Mouse (Mus musculus): ENCODE measurements at regions not wholly inside any gene's neighbourhood (a gene's known extent, or its start where the extent isn't known, plus 50 kb on each side); places are given as distances from the start of the nearest gene placed in this dataset.

GRCm38 (mm10) chr8:35180075-35180474, 585.5 kb upstream of the Gm19410 start:
- H3K4me2 ChIP-seq (ENCODE audit: low read length), result no peak overlapping the region
- no peaks in the 10 kb centered on the region for H3K27me3 ChIP-seq (ENCODE audit: insufficient read depth, low read length)
- H3K4me3 ChIP-seq (replicated peaks; ENCODE audit: low read depth, low read length), result no peak overlapping the region
- H3K9me3 ChIP-seq (replicated peaks; ENCODE audit: low read length), result no peaks in the 10 kb centered on the region
- H3K9ac ChIP-seq (ENCODE audit: low read depth, low read length), result no peak overlapping the region
- 80% methylated on average over 3 of the region's 3 CpGs for WGBS
- ATAC-seq (replicated peaks; ENCODE audit: low FRiP score, low read depth), result no peak
- no peak for DNase-seq (ENCODE audit: low spot score)
- no peak for TF ChIP-seq CTCF (IDR thresholded peaks at IDR 0.05; ENCODE audit: low read depth)
- no peak overlapping the region for H3K27ac ChIP-seq
- no peaks in the 10 kb centered on the region for H3K4me1 ChIP-seq (replicated peaks; ENCODE audit: insufficient read depth, low read length)
- H3K36me3 ChIP-seq (ENCODE audit: insufficient read depth, low read length), result no peaks in the 10 kb centered on the region

DNA sequence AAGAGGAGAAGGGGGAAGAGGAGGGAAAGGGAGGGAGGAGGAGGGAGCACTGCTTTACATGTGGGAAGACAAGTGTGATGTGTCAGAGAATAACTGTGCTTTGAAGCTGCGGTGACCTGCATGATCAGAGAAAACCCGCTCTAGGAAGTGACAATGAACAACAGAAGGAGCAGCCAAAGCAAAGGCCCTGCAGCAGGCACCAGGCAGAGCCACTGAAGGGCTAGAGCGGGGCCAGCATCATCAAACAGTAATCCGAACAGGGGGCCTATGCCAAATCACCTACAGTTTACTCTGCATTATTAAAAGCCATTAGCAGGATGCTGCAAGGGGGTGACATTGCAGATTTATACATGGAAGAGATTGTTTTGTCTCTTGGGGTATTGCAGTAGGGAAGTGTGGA, 583.4 kb upstream of the Gm19410 start:
- Histone ChIP-seq H3K4me3 (replicated peaks; ENCODE audit: low read depth, low read length) (no peak overlapping the region), H3K4me2 (ENCODE audit: low read length) (no peak overlapping the region), H3K27ac (no peak overlapping the region), H3K36me3 (ENCODE audit: insufficient read depth, low read length) (no peaks in the 10 kb centered on the region), H3K27me3 (ENCODE audit: insufficient read depth, low read length) (no peaks in the 10 kb centered on the region), H3K4me1 (replicated peaks; ENCODE audit: insufficient read depth, low read length) (no peaks in the 10 kb centered on the region), H3K9ac (ENCODE audit: low read depth, low read length) (no peak overlapping the region), H3K9me3 (replicated peaks; ENCODE audit: low read length) (no peaks in the 10 kb centered on the region)
- ATAC-seq (replicated peaks; ENCODE audit: low FRiP score, low read depth) (no peak), DNase-seq (ENCODE audit: low spot score) (no peak)
- TF ChIP-seq CTCF (IDR thresholded peaks at IDR 0.05; ENCODE audit: low read depth), result no peak
- WGBS, result 67% methylated on average over 4 of the region's 4 CpGs

- 91% methylated on average over 14 of the region's 14 CpGs for WGBS
- no peaks in the 10 kb centered on the region for H3K36me3 ChIP-seq (ENCODE audit: insufficient read depth, low read length)
- H3K4me1 ChIP-seq (replicated peaks; ENCODE audit: insufficient read depth, low read length), result no peaks in the 10 kb centered on the region
- H3K27me3 ChIP-seq (ENCODE audit: insufficient read depth, low read length), result no peaks in the 10 kb centered on the region
- ATAC-seq (replicated peaks; ENCODE audit: low FRiP score, low read depth), result no peak
- no peak for DNase-seq (ENCODE audit: low spot score)
- no peak overlapping the region for H3K4me2 ChIP-seq (ENCODE audit: low read length)
- no peak overlapping the region for H3K9ac ChIP-seq (ENCODE audit: low read depth, low read length)
- no peak for TF ChIP-seq CTCF (IDR thresholded peaks at IDR 0.05; ENCODE audit: low read depth)
- H3K9me3 ChIP-seq (replicated peaks; ENCODE audit: low read length), result no peaks in the 10 kb centered on the region
- no peak overlapping the region for H3K4me3 ChIP-seq (replicated peaks; ENCODE audit: low read depth, low read length)
- H3K27ac ChIP-seq, result no peak overlapping the region
Measured at GRCm38 (mm10) chr8:35183423-35183822, 582.2 kb upstream of the Gm19410 start.

DNA sequence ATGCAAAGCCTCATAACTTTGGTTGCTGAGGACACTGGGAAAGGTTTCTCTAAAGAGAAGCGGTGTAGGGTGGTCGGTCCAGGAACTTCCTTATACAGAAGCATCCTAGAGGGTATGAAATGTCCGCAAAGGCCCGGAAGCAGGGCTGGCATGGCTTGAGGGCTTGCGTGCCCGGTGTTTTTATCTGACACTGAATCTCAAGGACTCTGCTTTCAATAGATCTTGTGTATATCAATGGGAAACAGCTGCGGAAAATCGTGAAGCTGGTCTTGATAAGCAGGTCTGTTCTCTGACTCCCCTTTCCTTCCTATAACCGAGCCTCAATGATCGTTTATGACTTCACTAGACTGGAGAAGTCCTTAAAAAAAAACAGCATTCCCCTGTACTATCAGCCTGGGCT, 580.4 kb upstream of the Gm19410 start:
- H3K4me1 ChIP-seq (replicated peaks; ENCODE audit: insufficient read depth, low read length), result no peaks in the 10 kb centered on the region
- H3K27me3 ChIP-seq (ENCODE audit: insufficient read depth, low read length), result no peaks in the 10 kb centered on the region
- no peak overlapping the region for H3K9ac ChIP-seq (ENCODE audit: low read depth, low read length)
- H3K36me3 ChIP-seq (ENCODE audit: insufficient read depth, low read length), result no peaks in the 10 kb centered on the region
- no peak overlapping the region for H3K4me3 ChIP-seq (replicated peaks; ENCODE audit: low read depth, low read length)
- no peak for TF ChIP-seq CTCF (IDR thresholded peaks at IDR 0.05; ENCODE audit: low read depth)
- DNase-seq (ENCODE audit: low spot score), result no peak
- H3K27ac ChIP-seq, result no peak overlapping the region
- WGBS, result 83% methylated on average over 10 of the region's 10 CpGs
- no peak overlapping the region for H3K4me2 ChIP-seq (ENCODE audit: low read length)
- ATAC-seq (replicated peaks; ENCODE audit: low FRiP score, low read depth), result no peak
- no peaks in the 10 kb centered on the region for H3K9me3 ChIP-seq (replicated peaks; ENCODE audit: low read length)

GRCm38 (mm10) chr8:35188531-35188930, 577.1 kb upstream of the Gm19410 start:
- ATAC-seq (replicated peaks; ENCODE audit: low FRiP score, low read depth), result no peak
- DNase-seq (ENCODE audit: low spot score), result no peak
- Histone ChIP-seq H3K4me2 (ENCODE audit: low read length) (no peak overlapping the region), H3K27me3 (ENCODE audit: insufficient read depth, low read length) (no peaks in the 10 kb centered on the region), H3K27ac (no peak overlapping the region), H3K36me3 (ENCODE audit: insufficient read depth, low read length) (no peaks in the 10 kb centered on the region), H3K9ac (ENCODE audit: low read depth, low read length) (no peak overlapping the region), H3K4me1 (replicated peaks; ENCODE audit: insufficient read depth, low read length) (no peaks in the 10 kb centered on the region), H3K9me3 (replicated peaks; ENCODE audit: low read length) (no peaks in the 10 kb centered on the region), H3K4me3 (replicated peaks; ENCODE audit: low read depth, low read length) (no peak overlapping the region)
- TF ChIP-seq CTCF (IDR thresholded peaks at IDR 0.05; ENCODE audit: low read depth), result no peak
- WGBS, result 96% methylated on average over 8 of the region's 8 CpGs

DNA sequence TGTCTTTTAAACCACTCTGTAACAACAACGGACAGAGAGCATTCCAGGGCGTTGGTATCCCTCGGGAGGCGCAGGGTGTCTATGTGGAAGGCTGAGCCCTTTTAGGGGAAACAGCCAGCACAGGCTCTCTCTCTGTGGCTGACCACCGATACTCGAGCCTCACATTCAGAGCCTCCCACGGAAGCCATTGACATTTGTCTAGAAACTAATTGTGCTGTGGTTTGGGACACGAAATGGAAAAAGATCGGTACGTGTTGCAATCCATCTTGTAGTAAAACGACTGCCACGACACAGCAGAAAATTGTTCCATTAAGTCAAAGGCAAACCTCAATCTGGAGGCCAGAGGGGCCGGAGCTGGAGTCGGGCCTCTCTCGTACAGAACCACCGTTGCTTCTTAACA, 575.9 kb upstream of the Gm19410 start:
- H3K27ac ChIP-seq, result no peak overlapping the region
- 56% methylated on average over 16 of the region's 16 CpGs for WGBS
- no peak for TF ChIP-seq CTCF (IDR thresholded peaks at IDR 0.05; ENCODE audit: low read depth)
- no peaks in the 10 kb centered on the region for H3K36me3 ChIP-seq (ENCODE audit: insufficient read depth, low read length)
- H3K27me3 ChIP-seq (ENCODE audit: insufficient read depth, low read length), result no peaks in the 10 kb centered on the region
- ATAC-seq (replicated peaks; ENCODE audit: low FRiP score, low read depth), result no peak
- no peak overlapping the region for H3K4me3 ChIP-seq (replicated peaks; ENCODE audit: low read depth, low read length)
- H3K4me2 ChIP-seq (ENCODE audit: low read length), result no peak overlapping the region
- H3K9ac ChIP-seq (ENCODE audit: low read depth, low read length), result no peak overlapping the region
- DNase-seq (ENCODE audit: low spot score), result no peak
- no peaks in the 10 kb centered on the region for H3K4me1 ChIP-seq (replicated peaks; ENCODE audit: insufficient read depth, low read length)
- no peaks in the 10 kb centered on the region for H3K9me3 ChIP-seq (replicated peaks; ENCODE audit: low read length)

DNA sequence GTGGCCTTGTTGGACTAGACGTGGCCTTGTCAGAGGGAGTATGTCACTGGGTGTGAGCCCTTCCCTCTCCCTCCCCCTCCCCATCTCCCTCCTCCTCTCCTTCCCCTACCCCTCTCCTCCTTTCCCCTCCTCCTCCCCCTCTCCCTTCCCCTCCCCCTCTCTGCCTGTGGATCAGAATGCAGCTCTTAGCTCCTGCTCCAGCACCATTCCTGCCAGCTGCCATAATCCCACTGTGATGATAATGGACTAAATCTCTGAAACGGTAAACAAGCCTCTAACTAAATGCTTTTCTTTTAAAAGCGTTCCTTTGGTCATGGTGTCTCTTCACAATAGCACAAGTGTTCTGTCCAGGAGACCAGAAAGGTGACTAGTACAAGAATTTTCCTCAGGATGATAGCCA, 573.1 kb upstream of the Gm19410 start:
- no peaks in the 10 kb centered on the region for H3K9me3 ChIP-seq (replicated peaks; ENCODE audit: low read length)
- no peak overlapping the region for H3K4me2 ChIP-seq (ENCODE audit: low read length)
- H3K27me3 ChIP-seq (ENCODE audit: insufficient read depth, low read length), result no peaks in the 10 kb centered on the region
- no peak for DNase-seq (ENCODE audit: low spot score)
- WGBS, result 66% methylated on average over 3 of the region's 3 CpGs
- no peaks in the 10 kb centered on the region for H3K4me1 ChIP-seq (replicated peaks; ENCODE audit: insufficient read depth, low read length)
- H3K9ac ChIP-seq (ENCODE audit: low read depth, low read length), result no peak overlapping the region
- ATAC-seq (replicated peaks; ENCODE audit: low FRiP score, low read depth), result no peak
- H3K36me3 ChIP-seq (ENCODE audit: insufficient read depth, low read length), result no peaks in the 10 kb centered on the region
- H3K27ac ChIP-seq, result no peak overlapping the region
- TF ChIP-seq CTCF (IDR thresholded peaks at IDR 0.05; ENCODE audit: low read depth), result no peak
- no peak overlapping the region for H3K4me3 ChIP-seq (replicated peaks; ENCODE audit: low read depth, low read length)
